In the genomic region with DNA sequence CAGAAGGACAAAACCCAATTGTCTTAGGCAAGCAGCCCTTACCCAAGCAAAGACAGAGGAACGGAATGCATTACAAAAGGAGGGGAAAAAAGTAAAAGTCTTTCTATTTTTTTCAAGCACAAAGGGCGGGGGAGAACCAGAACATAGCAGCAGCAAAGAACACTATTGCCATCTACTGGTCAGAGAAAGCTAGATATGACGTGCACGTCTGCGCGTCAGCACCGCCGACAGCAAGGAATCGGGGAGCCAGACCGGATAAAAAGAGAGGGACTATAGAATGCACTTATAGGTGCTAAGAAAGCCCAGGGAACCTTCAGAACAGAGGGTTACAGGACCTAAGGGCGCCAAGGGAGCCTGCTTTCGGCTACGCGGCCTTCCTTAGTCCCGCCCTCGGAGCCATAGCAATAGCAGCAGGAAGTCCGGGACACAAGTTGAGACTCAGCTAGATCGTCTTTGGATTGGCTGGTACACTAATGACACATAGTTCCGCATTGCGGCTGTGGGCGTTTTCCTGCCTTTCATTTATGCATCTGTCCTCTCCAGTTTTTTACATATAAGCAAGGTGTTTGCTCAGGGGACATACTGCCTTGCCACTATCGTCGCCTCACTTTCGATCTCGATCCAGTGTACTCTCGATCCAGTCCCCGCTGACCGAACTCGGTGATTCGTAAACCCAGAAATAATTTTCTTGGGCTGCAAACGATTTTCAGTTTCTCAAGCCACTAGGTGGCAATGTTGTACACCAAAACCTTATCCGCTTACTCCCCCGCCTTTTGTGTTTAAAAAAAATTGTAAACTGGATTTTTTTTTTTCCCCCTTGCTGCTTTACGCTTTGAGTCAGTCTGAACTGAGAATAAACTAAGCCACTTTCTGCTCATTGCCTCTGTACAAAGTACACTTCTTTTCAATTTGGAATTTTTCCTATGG, we compare ENCODE assay signal across 7 mouse cellular contexts. TPM values are rescaled to one million over a fixed set of nuclear protein-coding genes. Genes with fewer than 3 reads are reported as not detected.
DNase-seq lines count a peak whose midpoint lies in the region; ATAC-seq lines count a peak whose summit lies in the region.

No protein-coding gene starts in this region.

- peak; percentile 99 for ATAC-seq in intestine, embryonic 15.5 days

- H3K27me3 ChIP-seq in intestine, embryonic 15.5 days (replicated peaks): no peaks in the 10 kb centered on the region
- no peaks in the 10 kb centered on the region for H3K27me3 ChIP-seq in midbrain, embryonic 10.5 days (ENCODE audit: low read depth, poor library complexity, severe bottlenecking)

- H3K4me3 ChIP-seq in intestine, embryonic 15.5 days (replicated peaks): peak overlapping the region; percentile 48
- H3K4me3 ChIP-seq in midbrain, embryonic 10.5 days: peak overlapping the region; percentile 57

- no peaks in the 10 kb centered on the region for H3K4me1 ChIP-seq in intestine, embryonic 15.5 days (replicated peaks)
- H3K4me1 ChIP-seq in midbrain, embryonic 10.5 days: 0 out of 2 replicates have a peak, but pooled peaks cover 2% of the 10 kb centered on the region

- intact Hi-C loops in left cerebral cortex, postnatal 25 days (cut with DNase I): loop anchor here (1.0 kb wide), 1 partner anchor 19 kb away; the partner anchor contains the start of gene Tmem29

- no peaks in the 10 kb centered on the region for H3K36me3 ChIP-seq in intestine, embryonic 15.5 days
- H3K36me3 ChIP-seq in midbrain, embryonic 10.5 days: no peaks in the 10 kb centered on the region

- under 1% methylated on average over 34 of the region's 34 CpGs for WGBS in intestine, embryonic 15.5 days
- 2% methylated on average over 34 of the region's 34 CpGs for WGBS in midbrain, embryonic 10.5 days

- H3K9me3 ChIP-seq in intestine, embryonic 15.5 days: no peaks in the 10 kb centered on the region
- no peaks in the 10 kb centered on the region for H3K9me3 ChIP-seq in midbrain, embryonic 10.5 days (replicated peaks)

- peak overlapping the region; percentile 87 for H3K27ac ChIP-seq in intestine, embryonic 15.5 days
- H3K27ac ChIP-seq in midbrain, embryonic 10.5 days (replicated peaks): peak overlapping the region; percentile 90

- peak overlapping the region; percentile 33; the same call in 1 of the 2 replicates for H3K4me2 ChIP-seq in intestine, embryonic 15.5 days (replicated peaks)

- H3K9ac ChIP-seq in intestine, embryonic 15.5 days: peak overlapping the region; percentile 49

- peak; percentile 87 to 97 for DNase-seq in adrenal gland, adult (ENCODE audit: inconsistent age in 2 of 2, low spot score in 1 of 2)
- DNase-seq in embryo, embryonic 10.5 days (ENCODE audit: low spot score): peak; percentile 92
- peak; percentile 87 for DNase-seq in gastrocnemius, postnatal 25 days
- DNase-seq in left cerebral cortex, postnatal 25 days (ENCODE audit: low spot score in 2 of 2): peak; percentile 92 to 93
- peak; percentile 75 for DNase-seq in midbrain, embryonic 10.5 days (ENCODE audit: low spot score)
- DNase-seq in right cerebral cortex, postnatal 4 days: peak; percentile 65

RNA-seq across cellular contexts. Expression of gene Tmem29, which starts 19.2 kb away (rescaled TPM):
- total RNA-seq in gastrocnemius, postnatal 25 days (2021): 1 to 10 TPM; 4.6 to 6.3 TPM
- 28.4 and 29.9 TPM in 2 replicates for polyA plus RNA-seq in intestine, embryonic 15.5 days (2015; fragmentation: Nextera tagmentation; extraction: Ambion mirVana)
- 10 to 100 TPM; 43.6 to 51.0 TPM for total RNA-seq in left cerebral cortex, postnatal 25 days (2021)
- polyA plus RNA-seq in midbrain, embryonic 10.5 days (2016; fragmentation: Nextera tagmentation; extraction: Ambion mirVana): 41.5 and 42.2 TPM in 2 replicates

Comparison
In these comparisons a context has a peak if more than half of its experiments do, and no peak if none do; other contexts are left out.
1. Peak in every context shown above with its lines: DNase-seq, ATAC-seq, H3K4me3 ChIP-seq and H3K27ac ChIP-seq.
2. RNA of gene Tmem29, which starts 19.2 kb away (total RNA-seq): 43.6 to 51.0 TPM in left cerebral cortex, postnatal 25 days; 4.6 to 6.3 TPM in gastrocnemius, postnatal 25 days; every median in the first group is over 4 times any median in the second.